Mouse (Mus musculus) testis, adult 2 months (tissue): ENCODE measurements around the gene Cnnm4. TPM values are rescaled to one million over a fixed set of nuclear protein-coding genes. Genes with fewer than 3 reads are reported as not detected.
A peak's percentile ranks its signal among the peaks of the same experiment; 100 is the strongest.

Source experiments
- H3K27ac ChIP-seq: fragments of 200-500 bp; 2 replicates; pipeline ENCODE4 v1.5.1; 2012; ENCODE audit warnings: low read depth, low read length; ENCODE audit not compliant: control insufficient read depth, insufficient read depth
- H3K27me3 ChIP-seq: fragments of 200-500 bp; 2 replicates; pipeline ENCODE4 v1.6.1; 2012; ENCODE audit warnings: mild to moderate bottlenecking, low read length, moderate library complexity; ENCODE audit not compliant: control insufficient read depth, insufficient read depth
- H3K36me3 ChIP-seq: fragments of 200-500 bp; 2 replicates; pipeline ENCODE4 v1.6.1; 2012; ENCODE audit warnings: mild to moderate bottlenecking, low read length; ENCODE audit not compliant: control insufficient read depth, insufficient read depth
- H3K4me1 ChIP-seq: fragments of 200-500 bp; 2 replicates; pipeline ENCODE4 v1.6.1; 2012; ENCODE audit warnings: low read length; ENCODE audit not compliant: control insufficient read depth, insufficient read depth
- H3K4me3 ChIP-seq: fragments of 200-500 bp; 2 replicates; pipeline ENCODE4 v1.5.1; 2012; ENCODE audit warnings: low read depth, mild to moderate bottlenecking, low read length, moderate library complexity, mixed read lengths; ENCODE audit not compliant: control insufficient read depth
- CTCF ChIP-seq: fragments of 200-500 bp; IDR thresholded peaks from 2 replicates; pipeline ENCODE4 v1.5.1; 2012; ENCODE audit warnings: low read depth, mild to moderate bottlenecking, inconsistent platforms, low read length, moderate library complexity; ENCODE audit not compliant: control insufficient read depth, insufficient read depth, insufficient replicate concordance
- POLR2A ChIP-seq: fragments of 200-500 bp; IDR thresholded peaks from 2 replicates; pipeline ENCODE4 v1.6.1; 2012; ENCODE audit warnings: low read depth, mild to moderate bottlenecking, inconsistent platforms, low read length, moderate library complexity; ENCODE audit not compliant: control insufficient read depth
- polyA plus RNA-seq: library from polyadenylated mRNA; depleted of rRNA; stranded (reverse); fragments of >200 nt; gene quantifications from 2 replicates; pipeline ENCODE4 v1.2.3, GENCODE M21; 2012; rRNA removed

The Cnnm4 gene
- 14.1 and 14.6 TPM in 2 replicates for polyA plus RNA-seq

- no peak for TF ChIP-seq CTCF
- 0 out of 2 replicates have a peak, but pooled peaks have one; percentile 41 for TF ChIP-seq POLR2A
- Histone ChIP-seq H3K4me1 (peaks cover 16% of the 10 kb centered on the region), H3K4me3 (peak within 1 kb of the TSS; percentile 88), H3K36me3 (no peaks in the 10 kb centered on the region), H3K27ac (peak within 1 kb of the TSS; percentile 71), H3K27me3 (no peaks in the 10 kb centered on the region)
Measured at GRCm38 (mm10) chr1:36471181-36472105, at the start of gene Cnnm4. Gene Cnnm4, plus strand, starts transcription at chr1:36471620.

DNA sequence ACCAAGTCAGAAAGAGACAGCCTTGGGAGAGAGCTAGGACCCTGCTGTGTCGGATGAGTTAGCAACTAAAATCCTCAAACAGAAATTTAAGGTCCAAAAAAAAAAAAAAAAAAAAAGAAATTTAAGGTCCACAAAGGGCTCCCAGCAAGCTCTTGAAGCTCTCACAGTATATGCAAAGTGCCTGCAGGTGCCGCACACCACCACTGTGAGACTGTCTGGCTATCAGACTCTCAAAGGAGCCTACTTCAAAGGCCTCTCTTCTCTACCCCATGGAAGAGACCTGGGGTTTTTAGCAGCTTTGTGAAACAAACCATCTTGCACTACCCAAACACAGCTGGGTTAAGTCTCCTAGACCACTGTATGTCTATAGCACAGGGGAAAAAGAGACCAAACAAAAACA lies 41.9 kb upstream of the Cnnm4 start:
- no peaks in the 10 kb centered on the region; the same call in none of the 2 replicates for H3K36me3 ChIP-seq
- H3K4me1 ChIP-seq = no peaks in the 10 kb centered on the region
- no peak overlapping the region for H3K27ac ChIP-seq
- TF ChIP-seq CTCF (no peak), POLR2A (no peak)
- no peak overlapping the region for H3K4me3 ChIP-seq
- H3K27me3 ChIP-seq = no peaks in the 10 kb centered on the region

DNA sequence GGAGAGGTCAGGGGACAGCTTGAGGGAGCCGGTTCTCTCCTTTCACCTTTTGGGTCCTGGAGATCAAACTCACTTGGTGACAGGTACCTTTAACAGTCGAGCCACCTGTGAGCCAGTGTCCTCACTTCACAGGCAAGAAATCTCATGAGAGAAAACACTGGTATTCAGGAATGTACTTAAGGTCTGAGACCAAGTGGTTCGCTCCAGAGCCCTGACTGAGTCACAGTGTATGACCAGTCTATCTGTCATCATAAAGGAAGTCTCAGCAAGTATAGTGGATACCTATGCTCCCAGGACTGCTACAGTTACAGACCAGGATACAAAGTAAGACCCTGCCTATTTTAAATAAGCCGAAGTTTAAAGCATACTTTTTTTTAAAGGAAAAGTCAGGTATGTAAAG lies 38.4 kb upstream of the Cnnm4 start:
- no peak overlapping the region for H3K27ac ChIP-seq
- H3K4me1 ChIP-seq = no peaks in the 10 kb centered on the region
- peak overlapping the region; percentile 2 for H3K4me3 ChIP-seq
- no peaks in the 10 kb centered on the region for H3K27me3 ChIP-seq
- TF ChIP-seq CTCF (no peak), POLR2A (no peak)
- peaks cover 2% of the 10 kb centered on the region for H3K36me3 ChIP-seq

- TF ChIP-seq POLR2A (no peak), CTCF (no peak)
- no peaks in the 10 kb centered on the region for H3K4me1 ChIP-seq
- no peaks in the 10 kb centered on the region for H3K27me3 ChIP-seq
- peaks cover 2% of the 10 kb centered on the region for H3K36me3 ChIP-seq
- H3K27ac ChIP-seq = no peak overlapping the region
- no peak overlapping the region; the same call in 1 of the 2 replicates for H3K4me3 ChIP-seq
Measured at GRCm38 (mm10) chr1:36433616-36434015, 37.8 kb upstream of the Cnnm4 start.

- peaks cover 2% of the 10 kb centered on the region for H3K36me3 ChIP-seq
- H3K4me1 ChIP-seq = no peaks in the 10 kb centered on the region
- H3K27me3 ChIP-seq = no peaks in the 10 kb centered on the region
- H3K27ac ChIP-seq = no peak overlapping the region
- no peak overlapping the region for H3K4me3 ChIP-seq
- TF ChIP-seq CTCF = no peak
- TF ChIP-seq POLR2A = no peak
Measured at GRCm38 (mm10) chr1:36435071-36435470, 36.3 kb upstream of the Cnnm4 start.

- no peaks in the 10 kb centered on the region for H3K27me3 ChIP-seq
- H3K4me1 ChIP-seq = no peaks in the 10 kb centered on the region
- no peak for TF ChIP-seq POLR2A
- TF ChIP-seq CTCF = no peak
- peaks cover 2% of the 10 kb centered on the region for H3K36me3 ChIP-seq
- no peak overlapping the region for H3K4me3 ChIP-seq
- no peak overlapping the region for H3K27ac ChIP-seq
Measured at GRCm38 (mm10) chr1:36436515-36436914, 34.9 kb upstream of the Cnnm4 start.

DNA sequence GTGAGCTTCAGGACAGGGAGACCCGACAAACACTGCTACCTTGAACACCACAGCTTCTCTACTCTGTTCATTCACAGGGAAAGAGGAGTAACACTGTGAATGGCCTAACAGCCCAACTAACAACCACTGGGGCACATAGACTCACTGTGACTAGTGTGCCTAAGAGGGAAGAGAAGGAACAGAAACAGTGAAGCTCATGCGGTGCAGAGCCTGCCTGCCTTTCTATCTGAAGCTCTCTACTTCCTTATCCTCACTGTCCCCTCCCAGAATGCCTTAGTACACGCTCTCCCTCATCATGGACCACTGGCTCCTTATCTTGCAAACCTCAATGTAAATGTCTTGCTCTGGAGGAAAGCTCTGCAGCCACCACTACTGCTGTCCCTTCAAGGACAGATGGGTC lies 34.2 kb upstream of the Cnnm4 start:
- peaks cover 2% of the 10 kb centered on the region for H3K36me3 ChIP-seq
- no peaks in the 10 kb centered on the region for H3K27me3 ChIP-seq
- no peaks in the 10 kb centered on the region; the same call in 1 of the 2 replicates for H3K4me1 ChIP-seq
- no peak overlapping the region for H3K27ac ChIP-seq
- no peak for TF ChIP-seq POLR2A
- no peak for TF ChIP-seq CTCF
- H3K4me3 ChIP-seq = no peak overlapping the region
